Mouse (Mus musculus) liver, embryonic 13.5 days (tissue): ENCODE measurements around the gene Galnt18. TPM values are rescaled to one million over a fixed set of nuclear protein-coding genes. Genes with fewer than 3 reads are reported as not detected.

Experiments
- ATAC-seq: fragments of 200-750 bp; cut with Nextera tagmentation; 2 replicates; pipeline ENCODE4 v1.8.0; 2017; ENCODE audit warnings: low read depth, mild to moderate bottlenecking, moderate number of reproducible peaks, moderate library complexity
- DNase-seq: peaks from one replicate; pipeline ENCODE4 v3.0.0; 2022
- H3K27ac ChIP-seq: fragments of 300-500 bp; sonication (generic); 2 replicates; pipeline ENCODE4 v1.5.1; 2015; ENCODE audit warnings: moderate library complexity, mild to moderate bottlenecking, inconsistent platforms
- H3K27me3 ChIP-seq: fragments of 300-500 bp; sonication (generic); 2 replicates; pipeline ENCODE4 v1.6.1; 2015; ENCODE audit warnings: mild to moderate bottlenecking, inconsistent platforms
- H3K36me3 ChIP-seq: fragments of 300-500 bp; sonication (generic); 2 replicates; pipeline ENCODE4 v1.6.1; 2015; ENCODE audit warnings: mild to moderate bottlenecking, inconsistent platforms
- H3K4me1 ChIP-seq: fragments of 300-500 bp; sonication (generic); replicated peaks from 2 replicates; pipeline ENCODE4 v1.6.1; 2015; ENCODE audit warnings: inconsistent platforms
- H3K4me2 ChIP-seq: fragments of 300-500 bp; sonication (generic); 2 replicates; pipeline ENCODE4 v1.6.1; 2015; ENCODE audit warnings: inconsistent platforms, mild to moderate bottlenecking, moderate library complexity
- H3K4me3 ChIP-seq: fragments of 300-500 bp; sonication (generic); replicated peaks from 2 replicates; pipeline ENCODE4 v1.5.1; 2015; ENCODE audit warnings: mild to moderate bottlenecking, inconsistent platforms
- H3K9ac ChIP-seq: fragments of 300-500 bp; sonication (generic); 2 replicates; pipeline ENCODE4 v1.6.1; 2015; ENCODE audit warnings: mild to moderate bottlenecking, inconsistent platforms
- H3K9me3 ChIP-seq: fragments of 300-500 bp; sonication (generic); replicated peaks from 2 replicates; pipeline ENCODE4 v1.6.1; 2016; ENCODE audit warnings: inconsistent platforms
- WGBS: fragments of 180-500 bp; shearing (Covaris S2); methylation state at CpG from one replicate; pipeline ENCODE4 v1.1.7; 2015; ENCODE audit not compliant: insufficient replicate concordance; 5-methylcytosine and 5-hydroxymethylcytosine counted together
- microRNA-seq: library from miRNA; unstranded; fragments of <30 nt; microRNA quantifications from one replicate; pipeline ENCODE4, GENCODE M21; 2016
- polyA plus RNA-seq: library from polyadenylated mRNA; unstranded; fragments of >200 nt; fragmentation: Nextera tagmentation; extraction: Ambion mirVana; gene quantifications from 2 replicates; pipeline ENCODE4 v1.2.1, GENCODE M21; 2015

Galnt18 gene
- polyA plus RNA-seq, 1 experiment from 2014 or later, result 1.7 TPM

DNA sequence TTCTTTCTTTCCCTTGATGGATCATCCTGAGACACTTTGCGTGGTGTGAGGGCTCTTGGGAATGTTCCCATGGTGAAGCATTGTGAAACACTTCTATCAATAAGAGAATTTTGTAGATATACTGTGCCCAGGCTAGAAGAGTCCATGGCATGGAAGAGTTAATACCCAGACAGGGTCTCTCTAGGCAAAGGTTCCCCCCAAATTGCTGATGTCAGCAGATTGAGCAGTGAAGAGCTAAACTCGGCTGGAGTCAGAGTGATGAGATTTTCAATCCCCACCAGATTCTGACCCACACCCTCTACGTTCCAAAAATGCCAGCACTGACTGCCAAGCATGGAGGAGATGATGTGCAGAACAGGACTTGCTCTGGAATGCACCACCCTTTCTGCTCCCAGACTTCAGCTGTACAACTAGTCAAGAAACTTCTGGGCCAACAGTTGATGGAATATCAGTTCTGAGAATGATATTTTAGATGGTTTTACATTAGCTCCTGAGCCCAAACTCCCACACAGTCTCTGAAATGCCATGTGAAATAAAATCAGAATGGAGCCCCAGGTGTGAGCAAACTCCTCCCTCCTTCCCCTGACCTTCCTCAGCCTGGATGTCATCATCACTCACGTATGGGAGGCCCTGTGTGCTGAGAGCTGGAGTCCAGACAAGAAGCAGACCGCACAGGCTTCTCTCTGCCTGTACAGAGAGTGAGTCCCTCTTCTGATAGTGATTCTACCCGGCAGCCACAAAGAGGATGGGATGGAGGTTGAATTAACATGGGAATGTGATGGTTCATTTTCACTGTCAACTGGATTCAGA, 329.3 kb downstream of the Galnt18 start:
- no peaks in the 10 kb centered on the region for H3K27me3 ChIP-seq
- H3K4me2 ChIP-seq, result no peak overlapping the region
- H3K9me3 ChIP-seq, result no peaks in the 10 kb centered on the region
- no peaks in the 10 kb centered on the region for H3K4me1 ChIP-seq
- DNase-seq, result no peak
- H3K4me3 ChIP-seq, result no peak overlapping the region
- H3K27ac ChIP-seq, result no peak overlapping the region
- no peak overlapping the region for H3K9ac ChIP-seq
- WGBS, result 50% methylated on average over 6 of the region's 6 CpGs
- H3K36me3 ChIP-seq, result no peaks in the 10 kb centered on the region
- ATAC-seq, result no peak

DNA sequence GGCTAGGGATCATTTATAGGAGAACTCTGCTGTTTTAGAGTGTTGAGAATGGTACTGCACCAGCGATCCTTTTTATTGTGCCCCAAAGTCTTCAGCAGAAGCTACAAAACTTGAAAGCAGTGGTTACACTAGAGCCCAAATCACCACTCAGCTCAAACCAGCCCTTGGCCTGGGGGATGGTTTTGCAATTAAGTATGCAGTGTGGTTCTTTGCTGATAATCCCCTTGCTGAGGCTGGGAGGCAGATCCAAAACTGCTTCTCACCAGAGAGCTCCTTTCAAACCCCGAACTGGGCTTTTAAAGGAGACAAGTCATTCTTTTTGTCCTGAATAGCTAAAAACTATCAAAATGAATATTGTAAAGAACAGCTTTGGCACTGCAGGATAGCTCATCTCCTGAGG, 346.6 kb downstream of the Galnt18 start:
- H3K4me1 ChIP-seq, result no peaks in the 10 kb centered on the region
- H3K27me3 ChIP-seq, result no peaks in the 10 kb centered on the region
- ATAC-seq, result no peak
- H3K36me3 ChIP-seq, result no peaks in the 10 kb centered on the region
- H3K9me3 ChIP-seq, result no peaks in the 10 kb centered on the region
- WGBS, result 37% methylated on average over 2 of the region's 2 CpGs
- H3K27ac ChIP-seq, result no peak overlapping the region
- no peak overlapping the region for H3K9ac ChIP-seq
- no peak for DNase-seq
- H3K4me2 ChIP-seq, result no peak overlapping the region
- H3K4me3 ChIP-seq, result no peak overlapping the region

DNA sequence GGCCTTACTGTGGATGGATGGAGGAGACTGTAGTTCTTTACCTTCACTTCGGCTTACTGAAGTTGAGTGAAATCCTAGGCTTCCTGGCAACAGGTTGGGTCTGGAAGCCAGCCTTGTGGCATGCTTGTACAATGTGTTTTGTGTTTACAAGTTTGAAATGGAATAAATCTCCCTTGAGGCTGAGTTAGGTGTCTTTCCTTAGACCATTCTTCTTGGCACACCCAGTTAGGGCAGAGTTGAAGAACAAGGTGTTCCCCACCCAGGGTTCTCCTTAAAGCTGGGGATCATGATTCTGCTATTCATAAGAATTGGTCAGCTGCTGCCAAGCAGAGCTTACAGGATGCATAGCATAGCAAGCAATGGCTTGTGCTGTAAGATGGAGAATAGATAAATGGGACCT, 352.4 kb downstream of the Galnt18 start:
- no peak overlapping the region for H3K4me2 ChIP-seq
- 42% methylated on average over 1 of the region's 1 CpGs for WGBS
- ATAC-seq (no peak), DNase-seq (no peak)
- H3K4me1 ChIP-seq, result no peaks in the 10 kb centered on the region
- H3K27ac ChIP-seq, result no peak overlapping the region
- H3K4me3 ChIP-seq, result no peak overlapping the region
- no peaks in the 10 kb centered on the region for H3K36me3 ChIP-seq
- no peak overlapping the region for H3K9ac ChIP-seq
- no peaks in the 10 kb centered on the region for H3K9me3 ChIP-seq
- H3K27me3 ChIP-seq, result no peaks in the 10 kb centered on the region

Small RNA genes lying within 50 kb of the gene (microRNA-seq; reads per million reads assigned to microRNA genes)
- gene Gm25787, result not detected

Other genes starting within 250 kb of the Galnt18 start
- gene Usp47, start 243.5 kb upstream of the Galnt18 start, polyA plus RNA-seq, result 20.4 and 26.5 TPM in 2 replicates